Comparison of ENCODE assay signal across 13 mouse cellular contexts in the genomic region with DNA sequence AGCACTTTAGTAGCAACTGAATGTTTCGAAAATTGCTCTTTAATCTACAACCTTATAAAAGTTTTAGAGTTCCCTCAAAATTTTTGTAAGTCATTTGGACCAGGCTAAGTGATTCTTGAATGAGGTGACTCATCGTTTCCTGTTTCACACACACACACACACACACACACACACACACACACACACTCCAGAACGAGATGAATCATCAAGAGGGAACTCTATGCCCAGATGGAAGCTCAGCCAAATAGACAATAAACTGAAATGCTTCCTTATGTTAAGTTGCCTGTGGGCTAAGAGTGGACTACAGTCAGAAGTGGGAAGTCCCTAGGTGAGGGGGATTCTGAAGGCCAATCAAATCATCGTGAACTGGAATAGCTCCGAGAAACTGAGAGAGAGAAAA.
DNase-seq lines count a peak whose midpoint lies in the region; ATAC-seq and TF ChIP-seq lines count a peak whose summit lies in the region.
"Had no signal": no experiment of that assay in that cellular context is flagged by ENCODE, and none has a peak within 500 bp of the region (broad histone marks: within the 10 kb centered on the region; RNA-seq: fewer than 3 reads in every experiment).

No protein-coding gene starts in this region.

- H3K9ac ChIP-seq in hindbrain, embryonic 11.5 days (ENCODE audit: low read depth, low read length), result no peak overlapping the region
- H3K9ac ChIP-seq: embryonic facial prominence, embryonic 12.5 days; liver, embryonic 14.5 days had no signal

- no peaks in the 10 kb centered on the region for H3K27me3 ChIP-seq in hindbrain, embryonic 11.5 days (ENCODE audit: control insufficient read depth, insufficient read depth, low read length)
- no peaks in the 10 kb centered on the region for H3K27me3 ChIP-seq in thymus, adult 2 months (ENCODE audit: control insufficient read depth, insufficient read depth, low read length)
- H3K27me3 ChIP-seq: embryonic facial prominence, embryonic 12.5 days had no signal

- no peak for TF ChIP-seq POLR2A in thymus, adult 2 months (IDR thresholded peaks at IDR 0.05; ENCODE audit: control insufficient read depth, extremely low read depth, insufficient read depth, low read length, poor library complexity)

- no peak for ATAC-seq in hindbrain, embryonic 11.5 days (ENCODE audit: low FRiP score)

- WGBS in hindbrain, embryonic 11.5 days, result 81% methylated on average over 5 of the region's 5 CpGs
- WGBS in thymus, adult 2 months, result 68% methylated on average over 5 of the region's 5 CpGs

- H3K27ac ChIP-seq in hindbrain, embryonic 11.5 days (ENCODE audit: low read depth, low read length), result no peak overlapping the region
- no peak overlapping the region for H3K27ac ChIP-seq in thymus, adult 2 months (ENCODE audit: control insufficient read depth, insufficient read depth, low read length)
- H3K27ac ChIP-seq: embryonic facial prominence, embryonic 12.5 days; liver, embryonic 14.5 days had no signal

- no peak overlapping the region for H3K4me3 ChIP-seq in hindbrain, embryonic 11.5 days (ENCODE audit: low read depth, low read length)
- H3K4me3 ChIP-seq in thymus, adult 2 months (ENCODE audit: control insufficient read depth, insufficient read depth, low read length), result no peak overlapping the region
- H3K4me3 ChIP-seq: embryonic facial prominence, embryonic 12.5 days had no signal

- no peak for TF ChIP-seq CTCF in thymus, adult 2 months (IDR thresholded peaks at IDR 0.05; ENCODE audit: borderline replicate concordance, control insufficient read depth, extremely low read depth, insufficient read depth, low read length, poor library complexity)

- no peaks in the 10 kb centered on the region for H3K36me3 ChIP-seq in hindbrain, embryonic 11.5 days (ENCODE audit: control insufficient read depth, insufficient read depth, low read length)
- no peaks in the 10 kb centered on the region for H3K36me3 ChIP-seq in thymus, adult 2 months (ENCODE audit: control insufficient read depth, insufficient read depth, low read length)
- H3K36me3 ChIP-seq: embryonic facial prominence, embryonic 12.5 days had no signal

- peak; percentile 18 to 24 for DNase-seq in urinary bladder, adult 18-20 months (ENCODE audit: low spot score in 2 of 2)
- no peak for DNase-seq in urinary bladder, postnatal 10 days (ENCODE audit: low spot score)
- peak; percentile 49 for DNase-seq in adrenal gland, postnatal 25 days
- DNase-seq in layer of hippocampus, adult 9-11 months, result peak; percentile 35
- DNase-seq in urinary bladder, postnatal 36 days (ENCODE audit: low spot score in 2 of 2), result peak; percentile 25 to 30
- no peak for DNase-seq in hindbrain, embryonic 11.5 days (ENCODE audit: low spot score)
- no peak for DNase-seq in thymus, postnatal 4 days
- no peak for DNase-seq in thymus, adult 2 months
- DNase-seq: gastrocnemius, postnatal 14 days; kidney, postnatal 36 days had no signal

- H3K9me3 ChIP-seq in hindbrain, embryonic 11.5 days (ENCODE audit: control insufficient read depth, low read length), result no peaks in the 10 kb centered on the region
- H3K9me3 ChIP-seq: embryonic facial prominence, embryonic 12.5 days had no signal

- H3K4me1 ChIP-seq in hindbrain, embryonic 11.5 days (replicated peaks; ENCODE audit: control insufficient read depth, insufficient read depth, low read length), result no peaks in the 10 kb centered on the region
- H3K4me1 ChIP-seq in thymus, adult 2 months (replicated peaks; ENCODE audit: control insufficient read depth, insufficient read depth, low read length), result no peaks in the 10 kb centered on the region
- H3K4me1 ChIP-seq: embryonic facial prominence, embryonic 12.5 days had no signal

- H3K4me2 ChIP-seq in hindbrain, embryonic 11.5 days (replicated peaks; ENCODE audit: low read depth, low read length), result no peak overlapping the region
- H3K4me2 ChIP-seq: embryonic facial prominence, embryonic 12.5 days; midbrain, embryonic 11.5 days had no signal

Comparison
In these comparisons a context has a peak if more than half of its experiments do, and no peak if none do; other contexts are left out.
1. DNase-seq: peak in urinary bladder, adult 18-20 months (2 of 2), adrenal gland, postnatal 25 days (single experiment), layer of hippocampus, adult 9-11 months (single experiment) and urinary bladder, postnatal 36 days (2 of 2); none in urinary bladder, postnatal 10 days (single experiment), hindbrain, embryonic 11.5 days (single experiment), thymus, postnatal 4 days (single experiment) and thymus, adult 2 months (single experiment).